Mouse (Mus musculus): Measurements from ENCODE around the gene Nedd4. TPM values are rescaled to one million over a fixed set of nuclear protein-coding genes. Genes with fewer than 3 reads are reported as not detected.

The Nedd4 gene
- total and polyA plus RNA-seq, 3 experiments: 167 to 583 (median 216) TPM

DNA sequence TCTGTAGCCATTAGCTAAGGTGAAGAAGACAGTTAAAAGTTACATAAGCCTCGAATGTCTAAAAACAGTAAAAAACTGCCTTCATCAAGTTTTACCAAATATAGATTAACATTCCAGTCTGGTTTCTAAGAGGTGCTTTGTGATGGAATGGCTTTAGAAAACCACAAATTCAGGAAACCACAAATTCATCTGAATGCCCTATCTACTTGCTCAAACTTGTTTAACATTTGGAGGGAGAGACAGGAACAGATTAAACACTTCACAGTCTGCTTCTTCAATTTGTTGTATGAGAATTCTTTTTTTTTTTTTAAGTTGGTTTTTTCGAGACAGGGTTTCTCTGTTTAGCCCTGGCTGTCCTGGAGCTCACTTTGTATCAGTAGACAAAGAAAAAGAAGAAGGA is 12.4 kb upstream of the Nedd4 start:
- Histone ChIP-seq H3K36me3 (ENCODE audit: control insufficient read depth in 1 of 2, insufficient read depth in 2 of 2, low read length in 2 of 2) (peaks cover 0 to 5% of the 10 kb centered on the region in 2 experiments; a peak in 1 of 4 replicates), H3K9me3 (replicated peaks; ENCODE audit: insufficient read depth, low read length) (no peaks in the 10 kb centered on the region), H3K4me1 (ENCODE audit: control insufficient read depth in 1 of 2, insufficient read depth in 2 of 2, low read length in 2 of 2) (peaks cover 5 to 8% of the 10 kb centered on the region in 2 experiments; a peak in 3 of 4 replicates), H3K79me2 (ENCODE audit: control insufficient read depth, insufficient read depth, low read length, poor library complexity) (no peaks in the 10 kb centered on the region), H3K27me3 (ENCODE audit: control insufficient read depth in 1 of 2, insufficient read depth in 2 of 2, low read length in 2 of 2) (no peaks in the 10 kb centered on the region), H3K27ac (ENCODE audit: control insufficient read depth, low read depth, low read length) (peak overlapping the region; percentile 14; the same call in 1 of the 2 replicates), H3K9ac (ENCODE audit: control insufficient read depth, low read depth, low read length, poor library complexity, severe bottlenecking) (no peak overlapping the region), H3K4me3 (ENCODE audit: control insufficient read depth in 1 of 2, insufficient read depth in 1 of 2, low read depth in 2 of 2, low read length in 2 of 2) (no peak overlapping the region)
- DNase-seq (ENCODE audit: low read depth, low spot score): peak; percentile 52
- TF ChIP-seq POLR2AphosphoS5 (IDR thresholded peaks at IDR 0.05; ENCODE audit: borderline replicate concordance, low read depth, low read length) (no peak), CTCF (IDR thresholded peaks at IDR 0.05 in 2 of 3, conservative IDR thresholded peaks at IDR 0.05 in 1 of 3; ENCODE audit: control insufficient read depth in 1 of 3, insufficient read depth in 1 of 3, low read depth in 2 of 3, low read length in 3 of 3, poor library complexity in 1 of 3, severe bottlenecking in 1 of 3) (no peak), USF1 (IDR thresholded peaks at IDR 0.05; ENCODE audit: low read depth, low read length) (no peak), TCF12 (IDR thresholded peaks at IDR 0.05; ENCODE audit: low read depth, low read length) (peak; percentile 18; the same call in 1 of the 2 replicates), EP300 (IDR thresholded peaks at IDR 0.05; ENCODE audit: low read depth in 1 of 2, low read length in 2 of 2) (peak; percentile 75; a peak in 3 of 4 replicates), UBTF (IDR thresholded peaks at IDR 0.05; ENCODE audit: borderline replicate concordance, insufficient read depth, low read depth, low read length) (no peak), MAZ (IDR thresholded peaks at IDR 0.05; ENCODE audit: low read depth, low read length) (no peak), BHLHE40 (IDR thresholded peaks at IDR 0.05; ENCODE audit: borderline replicate concordance, low read depth, low read length) (no peak), ELF1 (IDR thresholded peaks at IDR 0.05; ENCODE audit: low read depth, low read length) (no peak), RCOR1 (IDR thresholded peaks at IDR 0.05; ENCODE audit: low read depth, low read length) (peak; percentile 95), SMC3 (IDR thresholded peaks at IDR 0.05; ENCODE audit: low read depth, low read length) (no peak), ZKSCAN1 (IDR thresholded peaks at IDR 0.05; ENCODE audit: low read depth, low read length) (no peak), MYB (IDR thresholded peaks at IDR 0.05; ENCODE audit: low read depth, low read length) (no peak), MEF2A (IDR thresholded peaks at IDR 0.05; ENCODE audit: extremely low read depth, insufficient replicate concordance, low read depth, low read length, poor library complexity, severe bottlenecking) (0 out of 2 replicates have a peak, but pooled peaks have one; percentile 13), E2F4 (IDR thresholded peaks at IDR 0.05; ENCODE audit: borderline replicate concordance, low read depth, low read length) (no peak), TAL1 (IDR thresholded peaks at IDR 0.05; ENCODE audit: low read length) (no peak), ZNF384 (IDR thresholded peaks at IDR 0.05; ENCODE audit: low read depth, low read length) (peak; percentile 86), NELFE (IDR thresholded peaks at IDR 0.05; ENCODE audit: low read depth, low read length) (no peak), POLR2A (IDR thresholded peaks at IDR 0.05; ENCODE audit: control insufficient read depth in 1 of 2, insufficient read depth in 1 of 2, low read depth in 1 of 2, low read length in 2 of 2, poor library complexity in 1 of 2) (no peak), TBP (IDR thresholded peaks at IDR 0.05; ENCODE audit: low read depth, low read length) (no peak), NRF1 (IDR thresholded peaks at IDR 0.05; ENCODE audit: insufficient read depth, low read depth, low read length, poor library complexity, severe bottlenecking) (no peak), JUND (IDR thresholded peaks at IDR 0.05; ENCODE audit: low read depth, low read length) (no peak), ZMIZ1 (IDR thresholded peaks at IDR 0.05; ENCODE audit: low read depth, low read length) (no peak), GATA1 (IDR thresholded peaks at IDR 0.05; ENCODE audit: low read depth, low read length) (peak; percentile 76), MAX (IDR thresholded peaks at IDR 0.05; ENCODE audit: low read length) (no peak), SIN3A (IDR thresholded peaks at IDR 0.05; ENCODE audit: low read length) (peak; percentile 51; the same call in 1 of the 2 replicates), CHD2 (IDR thresholded peaks at IDR 0.05; ENCODE audit: low read length) (no peak), KAT2A (conservative IDR thresholded peaks at IDR 0.05; ENCODE audit: low read depth, low read length) (no peak), USF2 (IDR thresholded peaks at IDR 0.05; ENCODE audit: borderline replicate concordance in 1 of 2, insufficient read depth in 1 of 2, low read depth in 1 of 2, low read length in 2 of 2) (no peak), CHD1 (IDR thresholded peaks at IDR 0.05; ENCODE audit: low read depth, low read length) (no peak), POLR2AphosphoS2 (IDR thresholded peaks at IDR 0.05; ENCODE audit: low read length) (no peak), HCFC1 (IDR thresholded peaks at IDR 0.05; ENCODE audit: low read depth, low read length) (no peak), RAD21 (IDR thresholded peaks at IDR 0.05; ENCODE audit: low read depth, low read length) (no peak), MYC (IDR thresholded peaks at IDR 0.05; ENCODE audit: low read depth, low read length) (no peak), MAFK (IDR thresholded peaks at IDR 0.05; ENCODE audit: borderline replicate concordance, low read depth, low read length) (peak; percentile 62; the same call in 1 of the 2 replicates), MXI1 (IDR thresholded peaks at IDR 0.05; ENCODE audit: low read depth, low read length) (no peak), ZC3H11A (IDR thresholded peaks at IDR 0.05; ENCODE audit: low read depth, low read length) (no peak), ETS1 (IDR thresholded peaks at IDR 0.05; ENCODE audit: low read depth, low read length) (peak; percentile 60)
